Mouse (Mus musculus): ENCODE data around the gene Rhox1.

GRCm38 (mm10) chrX:37191744-37192379 is 30.2 kb downstream of the Rhox1 start:
- TF ChIP-seq CTCF (IDR thresholded peaks at IDR 0.05; ENCODE audit: low read depth): no peak
- no peak for TF ChIP-seq EP300 (IDR thresholded peaks at IDR 0.05; ENCODE audit: low read depth)
